Mouse (Mus musculus) heart, embryonic 14.5 days (tissue): ENCODE results near the gene Slc44a2. TPM values are rescaled to one million over a fixed set of nuclear protein-coding genes. Genes with fewer than 3 reads are reported as not detected.
A peak's percentile ranks its signal among the peaks of the same experiment; 100 is the strongest.

ENCODE experiments used
- ATAC-seq: fragments of 200-750 bp; cut with Nextera tagmentation; 2 replicates; pipeline ENCODE4 v1.8.0; 2017; ENCODE audit warnings: low read depth, moderate TSS enrichment; ENCODE audit not compliant: insufficient number of reproducible peaks, insufficient read depth, low FRiP score
- H3K27ac ChIP-seq, 2 experiments: fragments of 200-500 bp in 1 of 2; fragments of 300-500 bp in 1 of 2; sonication (generic) in 1 of 2; replicated peaks in 1 of 2; 2 replicates each; pipeline ENCODE4 v1.5.1; 2012 to 2014; ENCODE audit warnings: low read depth in 2 of 2, low read length in 2 of 2, control low read depth in 1 of 2, mild to moderate bottlenecking in 1 of 2, mixed read lengths in 1 of 2; ENCODE audit not compliant: control insufficient read depth in 1 of 2, insufficient read depth in 1 of 2
- H3K27me3 ChIP-seq: fragments of 300-500 bp; sonication (generic); 2 replicates; pipeline ENCODE4 v1.6.1; 2014; ENCODE audit warnings: mild to moderate bottlenecking, low read length, control low read depth; ENCODE audit not compliant: control insufficient read depth, insufficient read depth
- H3K36me3 ChIP-seq: fragments of 300-500 bp; sonication (generic); 2 replicates; pipeline ENCODE4 v1.6.1; 2014; ENCODE audit warnings: mild to moderate bottlenecking, control low read depth, low read length, mixed read lengths; ENCODE audit not compliant: control insufficient read depth, insufficient read depth
- H3K4me1 ChIP-seq, 2 experiments: fragments of 200-500 bp in 1 of 2; fragments of 300-500 bp in 1 of 2; sonication (generic) in 1 of 2; 2 replicates each; pipeline ENCODE4 v1.6.1; 2012 to 2014; ENCODE audit warnings: low read length in 2 of 2, control low read depth in 1 of 2, mixed read lengths in 1 of 2; ENCODE audit not compliant: control insufficient read depth in 2 of 2, insufficient read depth in 2 of 2
- H3K4me2 ChIP-seq: fragments of 300-500 bp; sonication (generic); 2 replicates; pipeline ENCODE4 v1.6.1; 2014; ENCODE audit warnings: mild to moderate bottlenecking, low read length
- H3K4me3 ChIP-seq, 2 experiments: fragments of 200-500 bp in 1 of 2; fragments of 300-500 bp in 1 of 2; sonication (generic) in 1 of 2; 2 replicates each; pipeline ENCODE4 v1.5.1; 2012 to 2014; ENCODE audit warnings: low read length in 2 of 2, mild to moderate bottlenecking in 2 of 2, control low read depth in 1 of 2, low read depth in 1 of 2, moderate library complexity in 1 of 2; ENCODE audit not compliant: control insufficient read depth in 1 of 2, insufficient read depth in 1 of 2
- H3K9ac ChIP-seq: fragments of 300-500 bp; sonication (generic); 2 replicates; pipeline ENCODE4 v1.6.1; 2014; ENCODE audit warnings: mild to moderate bottlenecking, low read length
- H3K9me3 ChIP-seq: fragments of 300-500 bp; sonication (generic); 2 replicates; pipeline ENCODE4 v1.6.1; 2016; ENCODE audit warnings: low read length, control low read depth; ENCODE audit not compliant: control insufficient read depth
- WGBS: fragments of 180-500 bp; shearing (Covaris S2); extraction: QIAGEN DNeasy Blood & Tissue Kit; methylation state at CpG from one replicate; pipeline ENCODE4 v1.1.7; 2014; 5-methylcytosine and 5-hydroxymethylcytosine counted together
- polyA plus RNA-seq: library from polyadenylated mRNA; unstranded; fragments of >200 nt; fragmentation: Nextera tagmentation; extraction: Ambion mirVana; gene quantifications from 2 replicates; pipeline ENCODE4 v1.2.1, GENCODE M21; 2014

Slc44a2 gene
- polyA plus RNA-seq, 1 experiment from 2014 or later = 66.4 TPM

- Histone ChIP-seq H3K36me3 (peaks cover 7% of the 10 kb centered on the region; the same call in 1 of the 2 replicates), H3K9me3 (no peaks in the 10 kb centered on the region), H3K4me3 (no peak overlapping the region), H3K4me1 (peaks cover 21 to 26% of the 10 kb centered on the region in 2 experiments), H3K27me3 (no peaks in the 10 kb centered on the region), H3K4me2 (no peak overlapping the region), H3K9ac (no peak overlapping the region), H3K27ac (peak overlapping the region in 1 of 2 experiments; percentile 24; a peak in 1 of 4 replicates)
- ATAC-seq = no peak
- 78% methylated on average over 3 of the region's 3 CpGs for WGBS
Observed at GRCm38 (mm10) chr9:21327569-21327968, 7.1 kb downstream of the Slc44a2 start.

- Histone ChIP-seq H3K27me3 (no peaks in the 10 kb centered on the region), H3K36me3 (peaks cover 7% of the 10 kb centered on the region; the same call in 1 of the 2 replicates), H3K27ac (no peak overlapping the region; a peak in 1 of 4 replicates), H3K4me1 (peaks cover 23 to 30% of the 10 kb centered on the region in 2 experiments), H3K4me3 (no peak overlapping the region), H3K9ac (no peak overlapping the region), H3K4me2 (no peak overlapping the region), H3K9me3 (no peaks in the 10 kb centered on the region)
- WGBS = 72% methylated on average over 3 of the region's 3 CpGs
- ATAC-seq = no peak
Observed at GRCm38 (mm10) chr9:21328041-21328440, 7.5 kb downstream of the Slc44a2 start.

GRCm38 (mm10) chr9:21329041-21329440 is 8.5 kb downstream of the Slc44a2 start:
- no peak for ATAC-seq
- H3K4me1 ChIP-seq = peaks cover 28 to 30% of the 10 kb centered on the region in 2 experiments
- H3K9ac ChIP-seq = no peak overlapping the region
- H3K36me3 ChIP-seq = peaks cover 7% of the 10 kb centered on the region; the same call in 1 of the 2 replicates
- H3K9me3 ChIP-seq = no peaks in the 10 kb centered on the region
- H3K4me2 ChIP-seq = no peak overlapping the region
- 20% methylated on average over 4 of the region's 5 CpGs for WGBS
- H3K4me3 ChIP-seq = no peak overlapping the region
- H3K27ac ChIP-seq = peak overlapping the region in 1 of 2 experiments; percentile 57; a peak in 2 of 4 replicates
- H3K27me3 ChIP-seq = no peaks in the 10 kb centered on the region

- no peaks in the 10 kb centered on the region for H3K9me3 ChIP-seq
- H3K4me2 ChIP-seq = no peak overlapping the region
- peaks cover 27 to 28% of the 10 kb centered on the region in 2 experiments for H3K4me1 ChIP-seq
- no peaks in the 10 kb centered on the region for H3K27me3 ChIP-seq
- H3K9ac ChIP-seq = no peak overlapping the region
- 86% methylated on average over 10 of the region's 10 CpGs for WGBS
- ATAC-seq = no peak
- no peak overlapping the region for H3K4me3 ChIP-seq
- H3K27ac ChIP-seq = peak overlapping the region; percentile 15 to 56
- H3K36me3 ChIP-seq = peaks cover 5% of the 10 kb centered on the region; the same call in 1 of the 2 replicates
Observed at GRCm38 (mm10) chr9:21329699-21330289, 9.3 kb downstream of the Slc44a2 start.

- H3K27me3 ChIP-seq = no peaks in the 10 kb centered on the region
- 0 out of 2 replicates have a peak, but pooled peaks cover under 1% of the 10 kb centered on the region for H3K36me3 ChIP-seq
- H3K4me3 ChIP-seq = no peak overlapping the region
- H3K4me2 ChIP-seq = no peak overlapping the region
- H3K9me3 ChIP-seq = no peaks in the 10 kb centered on the region
- H3K9ac ChIP-seq = no peak overlapping the region
- WGBS = 73% methylated on average over 12 of the region's 12 CpGs
- peaks cover 33 to 37% of the 10 kb centered on the region in 2 experiments for H3K4me1 ChIP-seq
- ATAC-seq = no peak
- H3K27ac ChIP-seq = no peak overlapping the region; a peak in 1 of 4 replicates
Observed at GRCm38 (mm10) chr9:21331365-21332140, 11.1 kb downstream of the Slc44a2 start.

- H3K4me3 ChIP-seq = no peak overlapping the region
- H3K4me1 ChIP-seq = peaks cover 33 to 38% of the 10 kb centered on the region in 2 experiments
- H3K36me3 ChIP-seq = no peaks in the 10 kb centered on the region
- H3K27ac ChIP-seq = peak overlapping the region; percentile 19 to 31; a peak in 1 of 4 replicates
- no peak for ATAC-seq
- no peaks in the 10 kb centered on the region for H3K27me3 ChIP-seq
- peak overlapping the region; percentile 16; the same call in 1 of the 2 replicates for H3K4me2 ChIP-seq
- H3K9me3 ChIP-seq = no peaks in the 10 kb centered on the region
- peak overlapping the region; percentile 21; the same call in 1 of the 2 replicates for H3K9ac ChIP-seq
- 30% methylated on average over 9 of the region's 9 CpGs for WGBS
Observed at GRCm38 (mm10) chr9:21332161-21333061, 11.9 kb downstream of the Slc44a2 start.

- no peaks in the 10 kb centered on the region for H3K36me3 ChIP-seq
- H3K27me3 ChIP-seq = no peaks in the 10 kb centered on the region
- no peak overlapping the region for H3K4me3 ChIP-seq
- H3K27ac ChIP-seq = no peak overlapping the region
- H3K4me1 ChIP-seq = peaks cover 35 to 42% of the 10 kb centered on the region in 2 experiments
- H3K9me3 ChIP-seq = no peaks in the 10 kb centered on the region
- WGBS = 95% methylated on average over 1 of the region's 1 CpGs
- no peak for ATAC-seq
- no peak overlapping the region for H3K4me2 ChIP-seq
- no peak overlapping the region for H3K9ac ChIP-seq
Observed at GRCm38 (mm10) chr9:21333523-21333922, 13.0 kb downstream of the Slc44a2 start.
